Mouse (Mus musculus) heart, embryonic 15.5 days (tissue): ENCODE data around the gene Tcp11. TPM values are rescaled to one million over a fixed set of nuclear protein-coding genes. Genes with fewer than 3 reads are reported as not detected.

Source experiments
- ATAC-seq: fragments of 200-750 bp; cut with Nextera tagmentation; replicated peaks from 2 replicates; pipeline ENCODE4 v1.8.0; 2017; ENCODE audit warnings: low read depth, moderate TSS enrichment; ENCODE audit not compliant: insufficient number of reproducible peaks, insufficient read depth, low FRiP score
- H3K27ac ChIP-seq: fragments of 300-500 bp; sonication (generic); 2 replicates; pipeline ENCODE4 v1.5.1; 2015; ENCODE audit warnings: mild to moderate bottlenecking, inconsistent platforms
- H3K27me3 ChIP-seq: fragments of 300-500 bp; sonication (generic); 2 replicates; pipeline ENCODE4 v1.6.1; 2015; ENCODE audit warnings: inconsistent platforms
- H3K36me3 ChIP-seq: fragments of 300-500 bp; sonication (generic); 2 replicates; pipeline ENCODE4 v1.6.1; 2015; ENCODE audit warnings: mild to moderate bottlenecking, inconsistent platforms
- H3K4me1 ChIP-seq: fragments of 300-500 bp; sonication (generic); replicated peaks from 2 replicates; pipeline ENCODE4 v1.6.1; 2015; ENCODE audit warnings: inconsistent platforms
- H3K4me2 ChIP-seq: fragments of 300-500 bp; sonication (generic); 2 replicates; pipeline ENCODE4 v1.6.1; 2015; ENCODE audit warnings: inconsistent platforms, mild to moderate bottlenecking, moderate library complexity
- H3K4me3 ChIP-seq: fragments of 300-500 bp; sonication (generic); 2 replicates; pipeline ENCODE4 v1.5.1; 2015; ENCODE audit warnings: mild to moderate bottlenecking, inconsistent platforms
- H3K9ac ChIP-seq: fragments of 300-500 bp; sonication (generic); 2 replicates; pipeline ENCODE4 v1.6.1; 2015; ENCODE audit warnings: mild to moderate bottlenecking, inconsistent platforms
- H3K9me3 ChIP-seq: fragments of 300-500 bp; sonication (generic); replicated peaks from 2 replicates; pipeline ENCODE4 v1.6.1; 2016; ENCODE audit warnings: inconsistent platforms
- WGBS: fragments of 180-500 bp; shearing (Covaris S2); methylation state at CpG from one replicate; pipeline ENCODE4 v1.1.7; 2015; ENCODE audit warnings: mixed read lengths; 5-methylcytosine and 5-hydroxymethylcytosine counted together
- polyA plus RNA-seq: library from polyadenylated mRNA; unstranded; fragments of >200 nt; fragmentation: Nextera tagmentation; extraction: Ambion mirVana; gene quantifications from 2 replicates; pipeline ENCODE4 v1.2.1, GENCODE M21; 2015

Tcp11 gene
- polyA plus RNA-seq, 1 experiment from 2014 or later = 0.34 TPM

GRCm38 (mm10) chr17:28104416-28104815, 24.0 kb upstream of the Tcp11 start:
- Histone ChIP-seq H3K27ac (no peak overlapping the region), H3K4me2 (no peak overlapping the region), H3K9ac (no peak overlapping the region), H3K4me3 (no peak overlapping the region), H3K9me3 (no peaks in the 10 kb centered on the region), H3K36me3 (no peaks in the 10 kb centered on the region), H3K4me1 (no peaks in the 10 kb centered on the region), H3K27me3 (no peaks in the 10 kb centered on the region)
- ATAC-seq = no peak
- 57% methylated on average over 6 of the region's 6 CpGs for WGBS

GRCm38 (mm10) chr17:28101902-28102319, 21.5 kb upstream of the Tcp11 start:
- Histone ChIP-seq H3K4me3 (no peak overlapping the region), H3K27ac (no peak overlapping the region), H3K4me1 (no peaks in the 10 kb centered on the region), H3K4me2 (no peak overlapping the region), H3K9ac (no peak overlapping the region), H3K36me3 (no peaks in the 10 kb centered on the region), H3K27me3 (no peaks in the 10 kb centered on the region), H3K9me3 (no peaks in the 10 kb centered on the region)
- WGBS = 41% methylated on average over 10 of the region's 10 CpGs
- ATAC-seq = no peak

GRCm38 (mm10) chr17:28101284-28101887, 20.9 kb upstream of the Tcp11 start:
- H3K27me3 ChIP-seq = no peaks in the 10 kb centered on the region
- H3K4me1 ChIP-seq = no peaks in the 10 kb centered on the region
- no peaks in the 10 kb centered on the region for H3K9me3 ChIP-seq
- H3K27ac ChIP-seq = no peak overlapping the region
- H3K36me3 ChIP-seq = no peaks in the 10 kb centered on the region
- no peak overlapping the region for H3K4me2 ChIP-seq
- no peak overlapping the region for H3K4me3 ChIP-seq
- H3K9ac ChIP-seq = no peak overlapping the region
- no peak for ATAC-seq
- WGBS = 61% methylated on average over 12 of the region's 12 CpGs

GRCm38 (mm10) chr17:28100669-28101068, 20.2 kb upstream of the Tcp11 start:
- Histone ChIP-seq H3K4me3 (no peak overlapping the region), H3K4me1 (no peaks in the 10 kb centered on the region), H3K27ac (no peak overlapping the region), H3K27me3 (no peaks in the 10 kb centered on the region), H3K9me3 (no peaks in the 10 kb centered on the region), H3K4me2 (no peak overlapping the region), H3K9ac (no peak overlapping the region), H3K36me3 (no peaks in the 10 kb centered on the region)
- WGBS = 68% methylated on average over 1 of the region's 1 CpGs
- ATAC-seq = no peak

GRCm38 (mm10) chr17:28099086-28099485, 18.6 kb upstream of the Tcp11 start:
- Histone ChIP-seq H3K27me3 (no peaks in the 10 kb centered on the region), H3K9me3 (no peaks in the 10 kb centered on the region), H3K4me2 (no peak overlapping the region), H3K4me1 (no peaks in the 10 kb centered on the region), H3K36me3 (no peaks in the 10 kb centered on the region), H3K27ac (no peak overlapping the region), H3K4me3 (no peak overlapping the region), H3K9ac (no peak overlapping the region)
- ATAC-seq = no peak
- WGBS = 54% methylated on average over 3 of the region's 3 CpGs

GRCm38 (mm10) chr17:28097308-28097707, 16.9 kb upstream of the Tcp11 start:
- WGBS = 85% methylated on average over 13 of the region's 13 CpGs
- Histone ChIP-seq H3K4me2 (no peak overlapping the region), H3K9me3 (peaks cover 3% of the 10 kb centered on the region; the same call in 1 of the 2 replicates), H3K27ac (no peak overlapping the region), H3K27me3 (no peaks in the 10 kb centered on the region), H3K9ac (no peak overlapping the region), H3K4me1 (no peaks in the 10 kb centered on the region), H3K36me3 (no peaks in the 10 kb centered on the region), H3K4me3 (no peak overlapping the region)
- no peak for ATAC-seq

GRCm38 (mm10) chr17:28096418-28096817, 16.0 kb upstream of the Tcp11 start:
- 75% methylated on average over 10 of the region's 10 CpGs for WGBS

GRCm38 (mm10) chr17:28093837-28094236, 13.4 kb upstream of the Tcp11 start:
- ATAC-seq = no peak
- Histone ChIP-seq H3K4me3 (no peak overlapping the region), H3K9ac (no peak overlapping the region), H3K4me2 (no peak overlapping the region), H3K4me1 (no peaks in the 10 kb centered on the region), H3K27ac (no peak overlapping the region), H3K36me3 (no peaks in the 10 kb centered on the region), H3K9me3 (peaks cover 3% of the 10 kb centered on the region; the same call in 1 of the 2 replicates), H3K27me3 (no peaks in the 10 kb centered on the region)
- WGBS = 74% methylated on average over 3 of the region's 3 CpGs

More at GRCm38 (mm10) chr17:28096418-28096817, 16.0 kb upstream of the Tcp11 start:
- H3K4me3 ChIP-seq = no peak overlapping the region
- no peaks in the 10 kb centered on the region for H3K4me1 ChIP-seq
- no peak overlapping the region for H3K4me2 ChIP-seq
- no peak overlapping the region for H3K27ac ChIP-seq
- H3K9ac ChIP-seq = no peak overlapping the region
- no peaks in the 10 kb centered on the region for H3K27me3 ChIP-seq
- no peak for ATAC-seq
- H3K9me3 ChIP-seq = peaks cover 3% of the 10 kb centered on the region; the same call in 1 of the 2 replicates
- H3K36me3 ChIP-seq = no peaks in the 10 kb centered on the region

GRCm38 (mm10) chr17:28092297-28092696, 11.9 kb upstream of the Tcp11 start:
- Histone ChIP-seq H3K27me3 (no peaks in the 10 kb centered on the region), H3K4me3 (no peak overlapping the region), H3K4me1 (peaks cover 8% of the 10 kb centered on the region), H3K27ac (no peak overlapping the region), H3K9ac (no peak overlapping the region), H3K4me2 (no peak overlapping the region), H3K36me3 (no peaks in the 10 kb centered on the region), H3K9me3 (peaks cover 3% of the 10 kb centered on the region; the same call in 1 of the 2 replicates)
- no peak for ATAC-seq
- 88% methylated on average over 2 of the region's 2 CpGs for WGBS

GRCm38 (mm10) chr17:28088718-28089117, 8.3 kb upstream of the Tcp11 start:
- H3K4me3 ChIP-seq = no peak overlapping the region
- WGBS = 89% methylated on average over 6 of the region's 6 CpGs
- no peaks in the 10 kb centered on the region for H3K27me3 ChIP-seq
- H3K4me2 ChIP-seq = no peak overlapping the region
- no peaks in the 10 kb centered on the region for H3K36me3 ChIP-seq
- ATAC-seq = no peak
- no peak overlapping the region for H3K27ac ChIP-seq
- H3K4me1 ChIP-seq = peaks cover 14% of the 10 kb centered on the region
- H3K9ac ChIP-seq = no peak overlapping the region
- no peaks in the 10 kb centered on the region for H3K9me3 ChIP-seq

- H3K4me2 ChIP-seq = no peak overlapping the region
- H3K9ac ChIP-seq = no peak overlapping the region
- H3K27ac ChIP-seq = peak overlapping the region; percentile 35; the same call in 1 of the 2 replicates
- 0 out of 2 replicates have a peak, but pooled peaks cover 3% of the 10 kb centered on the region for H3K27me3 ChIP-seq
- no peaks in the 10 kb centered on the region for H3K36me3 ChIP-seq
- 13% methylated on average over 5 of the region's 5 CpGs for WGBS
- peaks cover 14% of the 10 kb centered on the region for H3K4me1 ChIP-seq
- H3K4me3 ChIP-seq = no peak overlapping the region
- ATAC-seq = no peak; the same call in 1 of the 2 replicates
- no peaks in the 10 kb centered on the region for H3K9me3 ChIP-seq
Observed at GRCm38 (mm10) chr17:28087430-28087829, 7.0 kb upstream of the Tcp11 start.

GRCm38 (mm10) chr17:28084964-28085363, 4.5 kb upstream of the Tcp11 start:
- peak overlapping the region; percentile 47 for H3K4me2 ChIP-seq
- no peaks in the 10 kb centered on the region for H3K36me3 ChIP-seq
- peaks cover 6% of the 10 kb centered on the region; the same call in 1 of the 2 replicates for H3K27me3 ChIP-seq
- ATAC-seq = peak; percentile 65; the same call in 1 of the 2 replicates
- H3K27ac ChIP-seq = no peak overlapping the region
- peaks cover 21% of the 10 kb centered on the region for H3K4me1 ChIP-seq
- peak overlapping the region; percentile 15; the same call in 1 of the 2 replicates for H3K4me3 ChIP-seq
- WGBS = under 1% methylated on average over 16 of the region's 16 CpGs
- H3K9ac ChIP-seq = no peak overlapping the region
- H3K9me3 ChIP-seq = no peaks in the 10 kb centered on the region
